Mouse (Mus musculus) urinary bladder, postnatal 36 days (tissue): ENCODE data around the gene Zfp428.
A peak's percentile ranks its signal among the peaks of the same experiment; 100 is the strongest.
"Not testable (repeated sequence)": the region's sequence is repeated elsewhere in the genome, so short reads cannot be mapped to it uniquely, and the experiment has no call there.

Experiments used
- DNase-seq, 2 experiments: peaks; one replicate each; pipeline ENCODE4 v3.0.0; 2022; ENCODE audit warnings: low spot score in 2 of 2, mixed read lengths in 1 of 2

The Zfp428 gene

GRCm38 (mm10) chr7:24519130-24519529 lies 12.3 kb downstream of the Zfp428 start:
- DNase-seq = no peak

- not testable (repeated sequence) for DNase-seq
These were observed 13.2 kb downstream of the Zfp428 start for GRCm38 (mm10) chr7:24520054-24520453.

GRCm38 (mm10) chr7:24522805-24523204 lies 16.0 kb downstream of the Zfp428 start:
- DNase-seq = no peak

- DNase-seq = no peak
These were observed 16.9 kb downstream of the Zfp428 start for GRCm38 (mm10) chr7:24523723-24524122.

GRCm38 (mm10) chr7:24524978-24525377 lies 18.2 kb downstream of the Zfp428 start:
- no peak for DNase-seq

- no peak for DNase-seq
These were observed 19.0 kb downstream of the Zfp428 start for GRCm38 (mm10) chr7:24525686-24526420.

GRCm38 (mm10) chr7:24528861-24529260 lies 22.1 kb downstream of the Zfp428 start:
- DNase-seq = no peak

- no peak for DNase-seq
These were observed 22.8 kb downstream of the Zfp428 start for GRCm38 (mm10) chr7:24529580-24529979.

- peak; percentile 97 to 98 for DNase-seq
These were observed 23.5 kb downstream of the Zfp428 start, which contains the start of gene Irgq for GRCm38 (mm10) chr7:24530062-24530931. TSS of gene Irgq (plus strand) at chr7:24530689.

- DNase-seq = peak; percentile 58 to 74
These were observed 24.6 kb downstream of the Zfp428 start for GRCm38 (mm10) chr7:24531211-24531971.

GRCm38 (mm10) chr7:24533031-24533571 lies 26.3 kb downstream of the Zfp428 start:
- DNase-seq = no peak

- no peak for DNase-seq
These were observed 27.0 kb downstream of the Zfp428 start for GRCm38 (mm10) chr7:24533806-24534205.

GRCm38 (mm10) chr7:24534301-24534700 lies 27.5 kb downstream of the Zfp428 start:
- no peak for DNase-seq

- no peak for DNase-seq
These were observed 30.3 kb downstream of the Zfp428 start for GRCm38 (mm10) chr7:24537081-24537480.

- no peak for DNase-seq
These were observed 30.8 kb downstream of the Zfp428 start for GRCm38 (mm10) chr7:24537591-24537990.

- no peak for DNase-seq
These were observed 31.3 kb downstream of the Zfp428 start for GRCm38 (mm10) chr7:24538154-24538553.

GRCm38 (mm10) chr7:24538701-24539100 lies 31.9 kb downstream of the Zfp428 start:
- no peak for DNase-seq

GRCm38 (mm10) chr7:24539686-24540085 lies 32.9 kb downstream of the Zfp428 start:
- no peak for DNase-seq

GRCm38 (mm10) chr7:24544506-24544905 lies 37.7 kb downstream of the Zfp428 start:
- no peak for DNase-seq

GRCm38 (mm10) chr7:24546068-24546614 lies 39.3 kb downstream of the Zfp428 start, which contains the start of the genes Pinlyp and Xrcc1:
TSS of gene Pinlyp (minus strand) at chr7:24546118.
TSS of gene Xrcc1 (plus strand) at chr7:24546289.
- DNase-seq = peak in 1 of 2 experiments; percentile 17
